Mouse (Mus musculus) layer of hippocampus, postnatal 36 days (tissue): ENCODE measurements around the gene Ybx1. TPM values are rescaled to one million over a fixed set of nuclear protein-coding genes. Genes with fewer than 3 reads are reported as not detected.
"Not testable (repeated sequence)": the region's sequence is repeated elsewhere in the genome, so short reads cannot be mapped to it uniquely, and the experiment has no call there.

Source experiments
- DNase-seq, 2 experiments: peaks; one replicate each; pipeline ENCODE4 v3.0.0; 2022
- total RNA-seq, 2 experiments: library from RNA; stranded (reverse); gene quantifications; 2 replicates each; pipeline ENCODE4 v1.2.3; 2021

Ybx1 gene
- total RNA-seq, result 100 to 1,000 TPM; 275 to 279 TPM

DNA sequence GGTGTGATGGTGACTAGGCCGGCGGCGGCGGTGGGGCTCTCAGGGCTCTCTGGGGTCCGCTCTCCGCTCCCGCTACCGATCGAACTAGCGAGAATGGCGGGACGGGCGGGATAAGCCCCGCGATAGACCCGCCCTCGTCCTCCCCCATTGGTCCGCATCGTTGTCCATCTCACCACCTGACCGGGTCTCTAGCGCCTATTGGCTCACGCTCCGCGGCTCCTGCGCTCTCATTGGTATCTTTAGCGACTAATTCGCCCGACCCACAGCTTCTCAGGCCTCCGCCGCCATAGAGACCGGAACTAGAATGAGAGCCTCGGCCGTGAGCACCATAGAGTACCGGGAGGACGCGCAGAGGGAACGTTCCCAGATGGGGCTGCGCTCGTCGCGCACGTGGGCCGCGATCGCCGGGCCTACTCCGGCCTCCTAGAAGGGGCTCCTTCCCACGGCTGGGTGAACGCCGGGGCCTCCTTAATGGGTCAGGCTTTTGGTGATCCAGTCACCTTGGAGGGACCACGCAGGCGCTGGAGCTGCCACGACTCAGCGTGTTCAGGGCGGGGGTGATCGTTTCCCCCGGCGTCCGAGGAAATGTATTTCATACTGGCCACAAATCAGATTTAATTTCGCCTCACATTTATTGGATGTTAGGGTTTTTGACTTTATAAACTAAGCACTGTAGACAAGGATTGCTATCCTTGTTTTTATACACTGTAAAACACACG lies at the start of gene Ybx1:
Gene Ybx1 (minus strand): TSS at position 190 of the 719 bp plus-strand sequence.
- DNase-seq, result peak; percentile 100

GRCm38 (mm10) chr4:119338861-119339361 lies 44.5 kb upstream of the Ybx1 start:
- peak; percentile 19 to 33 for DNase-seq

DNA sequence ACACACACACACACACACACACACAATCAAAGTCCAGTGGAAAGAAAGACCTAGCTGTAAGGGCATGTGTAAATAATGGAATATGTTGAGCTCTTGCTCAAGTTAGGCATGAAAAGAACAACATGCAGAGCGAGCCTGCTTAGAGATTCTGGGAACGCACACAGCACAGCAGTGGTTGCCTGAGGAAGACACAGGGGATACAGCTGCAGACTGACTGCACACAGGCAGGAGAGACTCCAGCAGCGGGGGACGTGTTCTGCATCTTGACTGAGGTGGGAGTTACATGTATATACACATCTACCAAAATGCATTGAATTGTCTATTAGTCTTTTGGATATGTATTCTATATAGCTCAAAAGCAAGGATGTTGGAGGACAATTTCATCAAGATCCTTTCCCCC lies 44.0 kb upstream of the Ybx1 start:
- peak in 1 of 2 experiments; percentile 13 for DNase-seq

GRCm38 (mm10) chr4:119333487-119333886 lies 39.1 kb upstream of the Ybx1 start:
- no peak for DNase-seq

GRCm38 (mm10) chr4:119320896-119321550 lies 26.6 kb upstream of the Ybx1 start:
- peak; percentile 1 to 3 for DNase-seq

DNA sequence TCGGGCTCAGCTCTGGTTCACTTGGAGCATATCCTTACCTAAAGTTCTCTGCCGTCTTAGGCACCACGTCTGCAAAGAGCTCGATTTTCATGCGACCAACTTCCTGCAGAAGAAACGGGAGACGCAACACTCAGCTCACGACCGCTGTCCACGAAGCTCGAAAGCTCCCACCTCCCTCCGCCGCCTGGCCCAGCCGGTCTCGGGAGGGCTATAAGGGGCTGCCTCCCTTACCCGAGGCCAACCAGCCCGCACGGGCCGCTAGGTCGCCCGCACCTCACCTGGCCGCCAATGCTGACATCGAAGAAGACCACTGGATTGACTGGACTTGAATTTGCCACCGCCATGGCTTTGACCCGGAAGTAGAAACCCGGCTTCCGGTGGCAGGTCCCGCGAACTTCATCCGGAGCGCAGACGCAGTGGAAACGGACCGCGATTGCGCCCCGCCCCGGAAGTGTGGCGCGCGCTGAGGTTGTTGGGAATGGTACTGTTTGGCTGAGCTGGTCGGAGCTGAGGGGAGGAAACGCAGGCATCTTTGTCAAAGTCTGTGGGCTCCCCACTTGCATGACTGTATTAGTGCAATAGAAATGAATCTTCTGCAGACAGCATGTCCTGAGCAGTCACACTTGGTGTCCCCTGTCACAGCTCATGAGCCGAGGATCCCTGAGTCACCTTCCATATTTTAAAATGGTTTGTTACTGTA lies 25.9 kb upstream of the Ybx1 start, which contains the start of gene Ppih:
Gene Ppih (minus strand): TSS at position 416 of the 700 bp plus-strand sequence.
- DNase-seq, result peak; percentile 95

GRCm38 (mm10) chr4:119313756-119314155 lies 19.4 kb upstream of the Ybx1 start:
- no peak for DNase-seq

GRCm38 (mm10) chr4:119305418-119305817 lies 11.0 kb upstream of the Ybx1 start:
- no peak for DNase-seq

DNA sequence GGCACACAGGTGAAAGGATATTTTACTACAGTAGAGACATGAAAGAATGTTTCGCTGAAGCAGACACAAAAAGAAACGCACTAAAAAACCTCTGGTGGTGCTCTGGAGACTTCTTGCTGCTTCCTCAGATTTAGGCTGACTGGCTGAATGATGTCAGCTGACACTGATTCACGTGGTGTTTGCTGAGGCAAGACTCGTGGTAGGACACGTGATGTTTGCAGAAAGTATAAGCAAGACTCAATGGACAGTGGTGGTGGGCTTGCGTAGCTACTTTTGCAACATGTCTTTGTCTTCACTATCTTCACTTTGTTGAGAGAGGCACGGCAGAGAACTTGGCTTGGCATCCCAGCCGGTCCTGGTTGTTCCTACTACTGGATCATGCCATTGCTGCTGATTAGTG lies 8.9 kb upstream of the Ybx1 start:
- no peak for DNase-seq

DNA sequence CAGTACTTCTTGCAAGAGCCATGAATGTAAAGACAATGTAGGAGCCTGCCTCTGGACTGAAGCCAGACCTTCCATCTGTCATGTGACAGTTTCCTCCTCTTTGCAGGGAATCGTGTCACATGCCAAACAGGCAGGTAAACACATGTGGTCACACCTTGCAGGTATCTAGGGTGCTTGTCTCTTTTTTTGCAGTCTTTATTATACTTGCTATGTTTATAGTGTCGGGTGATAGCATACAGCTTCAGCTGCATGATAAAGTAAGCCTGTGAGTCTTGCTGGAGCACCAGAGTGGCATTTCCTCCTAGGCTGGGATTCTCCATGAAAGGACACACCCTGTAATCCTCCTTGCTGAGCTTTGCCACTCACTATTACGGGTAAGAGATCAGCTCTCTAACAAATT lies 7.4 kb upstream of the Ybx1 start:
- DNase-seq, result no peak

DNA sequence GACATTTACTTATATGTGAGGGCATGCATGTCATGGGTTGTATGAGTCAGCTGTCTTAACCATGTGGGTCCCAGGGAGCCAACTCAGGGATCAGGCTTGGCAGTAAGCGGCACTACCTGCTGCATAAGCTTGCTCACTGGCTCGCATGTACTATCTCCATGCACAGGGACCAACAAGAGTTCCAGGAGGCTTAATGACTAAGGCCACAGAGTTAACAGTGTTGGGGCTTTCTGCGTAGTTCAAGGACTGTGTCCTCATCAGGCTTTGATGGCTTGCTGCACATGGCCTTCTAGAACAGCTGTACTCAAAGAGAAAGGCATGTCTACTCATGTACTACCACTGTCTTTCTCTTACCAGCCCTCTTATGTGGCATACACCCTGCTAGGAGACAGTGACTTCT lies 6.4 kb upstream of the Ybx1 start:
- DNase-seq, result no peak

GRCm38 (mm10) chr4:119297361-119297760 lies 3.0 kb upstream of the Ybx1 start:
- DNase-seq, result no peak

DNA sequence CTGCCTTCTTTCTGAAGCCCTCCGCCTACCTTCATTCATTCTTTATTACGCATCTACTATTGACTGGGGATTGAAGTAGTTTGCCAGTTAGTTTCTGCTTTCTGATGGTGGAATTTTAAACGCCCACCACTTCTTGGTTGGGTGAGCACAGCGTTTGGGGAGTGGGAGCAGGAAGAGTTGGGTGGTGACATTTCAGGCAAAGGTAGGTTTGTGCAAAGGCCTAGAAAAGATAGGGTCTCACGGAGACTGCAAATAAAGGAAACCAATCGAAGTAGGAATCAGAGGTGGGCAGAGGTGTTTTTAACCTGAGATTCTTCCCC lies 690 bp upstream of the Ybx1 start:
- no peak for DNase-seq

DNA sequence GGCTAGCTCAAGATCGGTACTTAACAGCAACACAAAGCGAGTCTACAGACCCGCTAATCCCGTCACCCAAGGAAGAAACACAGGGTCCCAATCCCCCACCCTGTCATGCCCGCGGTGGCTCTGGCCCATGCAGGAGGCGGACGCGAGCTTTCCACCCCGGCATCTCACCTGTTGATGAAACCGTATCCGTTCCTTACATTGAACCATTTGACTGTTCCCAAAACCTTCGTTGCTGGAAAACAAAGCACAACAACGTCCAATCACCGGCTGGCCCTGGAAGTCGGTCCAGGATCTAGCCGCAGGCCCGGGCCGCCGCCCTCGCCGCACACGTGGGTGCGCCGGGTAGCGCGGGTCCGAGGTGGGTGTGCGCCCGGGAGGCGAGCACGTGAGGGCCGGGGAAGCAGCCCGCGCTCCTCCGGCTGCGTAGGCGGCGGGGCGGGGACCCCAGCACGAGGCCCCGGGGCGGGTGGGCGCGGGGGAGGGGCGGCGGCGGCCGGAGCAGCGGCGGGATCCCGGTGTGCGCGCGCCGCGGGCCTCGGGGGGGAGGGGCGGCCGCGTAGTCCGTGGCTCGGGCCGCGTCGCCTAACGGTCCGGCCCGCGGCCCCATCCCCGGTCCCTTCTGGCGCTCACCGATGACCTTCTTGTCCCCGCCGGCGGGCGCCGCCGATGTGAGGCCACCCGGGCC lies 688 bp downstream of the Ybx1 start:
- peak; percentile 19 to 20 for DNase-seq

DNA sequence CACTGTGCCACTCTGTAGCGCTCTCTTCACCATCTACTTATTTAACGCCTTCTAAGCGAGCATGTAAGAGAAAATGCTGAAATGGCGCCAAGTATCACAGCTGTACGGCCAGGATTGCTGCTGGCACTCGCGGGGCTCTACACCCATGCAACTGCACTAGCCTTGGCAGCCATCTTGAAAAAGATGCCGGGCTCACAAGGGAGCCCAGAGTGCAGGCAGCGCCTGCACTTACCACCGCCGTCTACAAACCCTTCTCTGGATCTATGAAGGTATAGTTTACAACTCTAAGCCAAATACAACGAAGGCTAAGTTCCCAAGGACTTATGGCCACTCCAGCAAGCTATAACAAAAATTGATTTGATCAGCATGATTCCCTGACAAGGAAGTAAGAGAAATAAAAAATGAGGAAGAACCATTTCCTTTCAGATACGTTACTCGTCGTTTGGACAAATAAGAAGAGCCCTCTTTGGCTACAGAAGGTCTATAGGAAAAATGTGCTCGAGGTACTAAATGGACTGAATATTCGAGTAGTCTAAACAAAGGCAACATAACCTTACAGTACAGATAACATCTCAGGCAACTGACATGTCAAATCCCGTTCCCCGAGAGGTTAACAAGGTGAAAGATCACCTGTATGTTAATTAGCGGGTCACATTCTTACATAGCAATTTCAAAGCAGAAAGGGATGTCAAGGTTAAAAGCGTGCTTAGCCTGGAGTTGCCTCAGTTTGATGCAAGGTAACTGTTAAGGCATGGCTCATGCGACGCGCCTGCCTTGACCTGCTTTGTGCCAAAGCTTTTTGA lies 1.4 kb downstream of the Ybx1 start:
- DNase-seq, result peak; percentile 54 to 57

GRCm38 (mm10) chr4:119291921-119292320 lies 2.5 kb downstream of the Ybx1 start:
- DNase-seq, result no peak

DNA sequence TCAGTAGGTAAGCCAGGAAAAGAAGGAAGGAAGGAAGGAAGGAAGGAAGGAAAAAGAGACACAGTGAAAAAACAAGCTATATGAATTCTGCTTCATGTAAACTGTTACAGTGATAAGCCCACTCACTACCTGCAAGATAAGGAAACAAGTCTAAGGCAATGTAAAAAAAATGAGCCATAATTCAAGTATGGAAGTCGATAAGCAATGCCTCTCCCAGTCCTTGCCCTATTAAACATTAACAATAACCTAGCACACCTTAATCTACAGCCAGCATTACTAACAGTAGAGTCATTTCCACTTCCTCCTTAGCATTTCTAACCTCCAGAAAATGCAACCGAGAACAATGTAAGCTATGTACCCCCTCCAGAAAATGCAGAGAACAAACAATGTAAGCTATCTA lies 9.1 kb downstream of the Ybx1 start:
- DNase-seq, result no peak

GRCm38 (mm10) chr4:119284861-119285260 lies 9.5 kb downstream of the Ybx1 start:
- DNase-seq, result no peak

GRCm38 (mm10) chr4:119278784-119279183 lies 15.6 kb downstream of the Ybx1 start:
- not testable (repeated sequence) for DNase-seq

DNA sequence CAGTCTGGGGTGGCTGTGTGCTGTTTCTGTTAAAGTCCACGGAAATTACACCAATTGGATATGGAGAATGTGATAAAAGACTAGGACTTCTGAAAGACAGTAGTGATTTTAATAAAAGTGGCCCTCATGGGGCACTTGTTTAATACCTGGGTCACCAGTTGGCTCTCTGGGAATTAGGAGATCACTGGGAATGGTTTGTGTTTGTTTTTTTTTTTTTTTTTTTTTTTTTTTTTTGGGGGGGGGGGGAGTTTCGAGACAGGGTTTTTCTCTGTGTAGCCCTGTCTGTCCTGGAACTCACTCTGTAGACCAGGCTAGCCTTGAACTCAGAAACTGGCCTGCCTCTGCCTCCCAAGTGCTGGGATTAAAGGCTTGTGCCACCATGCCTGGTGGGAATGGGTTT lies 18.7 kb downstream of the Ybx1 start:
- DNase-seq, result no peak

- no peak for DNase-seq
These were observed 19.2 kb downstream of the Ybx1 start for GRCm38 (mm10) chr4:119275226-119275625.

- DNase-seq, result no peak
These were observed 19.8 kb downstream of the Ybx1 start for GRCm38 (mm10) chr4:119274627-119275026.
